Mouse (Mus musculus) ES-E14 (cell line): ENCODE measurements around the gene Lmod2.

Source experiments
- ZC3H11A ChIP-seq: IDR thresholded peaks from 2 replicates; pipeline ENCODE4 v1.6.1; 2012; ENCODE audit warnings: low read depth, mild to moderate bottlenecking, inconsistent platforms, low read length, borderline replicate concordance
- ZNF384 ChIP-seq: IDR thresholded peaks from 2 replicates; pipeline ENCODE4 v1.6.1; 2012; ENCODE audit warnings: low read depth, low read length, inconsistent platforms

DNA sequence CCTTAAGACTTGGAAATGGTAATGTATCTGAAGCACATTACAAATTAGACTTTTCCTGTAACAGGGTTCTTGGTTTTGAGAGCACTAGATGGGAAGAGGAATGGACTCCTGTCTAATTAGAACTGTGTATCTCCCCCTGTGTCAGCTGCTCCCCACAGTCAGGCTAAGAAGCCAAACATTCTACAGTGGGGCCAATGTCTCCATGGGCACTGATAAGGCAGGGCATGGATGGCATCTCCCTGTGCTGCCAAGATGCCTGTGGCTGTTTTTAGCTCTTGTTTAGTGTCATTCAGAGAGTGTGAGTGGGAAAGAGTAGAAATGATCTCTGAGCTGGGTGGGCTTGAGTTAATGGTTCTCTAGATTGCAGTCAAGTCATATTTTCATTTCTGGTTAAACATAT is 24.2 kb upstream of the Lmod2 start:
- TF ChIP-seq ZC3H11A (no peak), ZNF384 (no peak)
